Mouse (Mus musculus) thymus, postnatal 0 days (tissue): Measurements from ENCODE around the gene Grm7. TPM values are rescaled to one million over a fixed set of nuclear protein-coding genes. Genes with fewer than 3 reads are reported as not detected.

ENCODE experiments used
- DNase-seq: peaks from one replicate; pipeline ENCODE4 v3.0.0-alpha.2; 2015; ENCODE audit warnings: low spot score
- polyA plus RNA-seq: library from polyadenylated mRNA; unstranded; fragments of >200 nt; fragmentation: Nextera tagmentation; extraction: Ambion mirVana; gene quantifications from 2 replicates; pipeline ENCODE4 v1.2.1, GENCODE M21; 2015

The Grm7 gene
- 0.04 and 0.12 TPM in 2 replicates for polyA plus RNA-seq

DNA sequence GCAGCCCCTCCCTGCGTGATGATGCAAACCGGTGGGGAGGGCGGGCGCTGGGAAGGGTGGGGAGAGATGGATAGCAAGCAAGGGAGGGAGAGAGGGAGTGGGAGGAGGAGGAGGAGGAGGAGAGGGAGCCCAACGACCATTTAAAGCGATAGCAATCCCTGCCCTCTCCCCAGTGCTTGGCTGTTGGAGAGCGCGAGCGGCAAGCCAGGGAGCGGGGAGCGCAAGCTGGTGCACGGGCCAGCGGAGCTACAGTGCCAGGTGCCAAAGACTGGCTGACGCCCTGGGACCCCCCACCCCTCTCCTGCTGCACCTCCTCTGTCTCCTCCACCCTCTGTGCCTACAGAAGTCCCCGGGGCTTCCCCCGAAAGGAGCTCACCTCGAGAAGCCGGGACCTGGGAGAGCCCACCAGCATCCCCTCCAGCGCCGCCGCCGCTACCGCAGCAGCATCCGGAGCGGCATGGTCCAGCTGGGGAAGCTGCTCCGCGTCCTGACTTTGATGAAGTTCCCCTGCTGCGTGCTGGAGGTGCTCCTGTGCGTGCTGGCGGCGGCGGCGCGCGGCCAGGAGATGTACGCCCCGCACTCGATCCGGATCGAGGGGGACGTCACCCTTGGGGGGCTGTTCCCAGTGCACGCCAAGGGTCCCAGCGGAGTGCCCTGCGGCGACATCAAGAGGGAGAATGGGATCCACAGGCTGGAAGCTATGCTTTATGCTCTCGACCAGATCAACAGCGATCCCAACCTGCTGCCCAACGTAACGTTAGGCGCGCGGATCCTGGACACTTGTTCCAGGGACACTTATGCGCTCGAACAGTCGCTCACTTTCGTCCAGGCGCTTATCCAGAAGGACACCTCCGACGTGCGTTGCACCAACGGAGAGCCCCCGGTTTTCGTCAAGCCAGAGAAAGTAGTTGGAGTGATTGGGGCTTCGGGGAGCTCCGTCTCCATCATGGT lies at the start of gene Grm7:
Gene Grm7 (plus strand): TSS at position 171 of the 951 bp plus-strand sequence.
- DNase-seq, result no peak

DNA sequence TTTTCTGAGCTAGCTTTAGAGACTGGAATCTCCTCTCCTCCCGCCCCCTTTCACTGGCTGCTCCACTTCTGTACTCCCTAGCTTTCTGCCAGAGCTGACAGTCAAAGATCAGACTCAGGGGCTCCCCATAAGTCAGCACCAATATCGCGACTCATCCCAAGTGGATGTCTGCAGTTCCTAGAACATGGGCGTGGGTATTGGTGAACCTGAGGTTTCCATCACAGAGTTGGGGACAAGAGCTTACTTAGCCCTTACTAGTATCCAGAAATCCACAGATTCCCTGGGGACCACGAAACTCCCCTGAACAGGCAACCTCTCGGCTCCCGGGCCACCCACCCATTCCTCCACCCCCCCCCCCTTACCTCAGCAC lies 355 bp upstream of the Grm7 start:
- DNase-seq, result no peak

DNA sequence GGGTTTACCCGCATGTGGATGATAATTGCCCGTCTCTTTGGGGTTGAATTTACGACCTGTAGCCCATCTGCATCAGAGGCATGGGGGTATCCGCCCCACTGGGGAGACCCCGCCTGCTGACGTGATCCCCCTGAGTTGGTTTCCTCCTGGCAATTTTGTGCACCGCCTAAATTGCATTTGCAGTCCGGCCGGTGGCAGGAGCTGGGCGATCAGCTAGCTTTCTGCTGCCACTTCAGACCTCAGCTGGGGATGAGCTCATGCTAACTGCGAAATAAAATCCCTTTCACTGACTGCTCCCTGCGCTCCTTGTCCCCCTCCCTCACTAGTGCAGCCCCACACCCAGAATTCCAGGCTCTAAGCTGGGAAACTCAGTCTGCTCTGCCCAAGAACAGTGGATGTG lies 1.5 kb downstream of the Grm7 start:
- DNase-seq, result no peak

DNA sequence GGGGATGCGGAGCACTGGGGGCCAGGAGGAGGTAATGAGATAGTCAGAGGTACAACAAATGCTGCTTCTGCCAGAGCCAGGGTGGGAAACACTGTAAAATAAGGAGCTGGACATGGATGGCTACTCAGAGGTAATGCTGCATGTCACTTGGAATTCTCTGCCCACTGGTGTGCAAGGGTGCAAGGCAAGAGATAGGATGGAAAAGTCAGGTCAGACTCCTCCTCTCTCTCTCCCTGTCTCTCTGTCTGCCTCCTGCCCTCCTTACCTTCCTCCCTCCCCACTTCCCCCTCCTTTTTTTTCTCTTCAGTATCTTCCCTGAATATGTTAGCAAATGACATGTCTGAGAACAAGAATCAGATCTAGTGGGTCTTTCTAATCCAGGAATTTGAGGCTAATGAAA lies 3.8 kb downstream of the Grm7 start:
- no peak for DNase-seq

DNA sequence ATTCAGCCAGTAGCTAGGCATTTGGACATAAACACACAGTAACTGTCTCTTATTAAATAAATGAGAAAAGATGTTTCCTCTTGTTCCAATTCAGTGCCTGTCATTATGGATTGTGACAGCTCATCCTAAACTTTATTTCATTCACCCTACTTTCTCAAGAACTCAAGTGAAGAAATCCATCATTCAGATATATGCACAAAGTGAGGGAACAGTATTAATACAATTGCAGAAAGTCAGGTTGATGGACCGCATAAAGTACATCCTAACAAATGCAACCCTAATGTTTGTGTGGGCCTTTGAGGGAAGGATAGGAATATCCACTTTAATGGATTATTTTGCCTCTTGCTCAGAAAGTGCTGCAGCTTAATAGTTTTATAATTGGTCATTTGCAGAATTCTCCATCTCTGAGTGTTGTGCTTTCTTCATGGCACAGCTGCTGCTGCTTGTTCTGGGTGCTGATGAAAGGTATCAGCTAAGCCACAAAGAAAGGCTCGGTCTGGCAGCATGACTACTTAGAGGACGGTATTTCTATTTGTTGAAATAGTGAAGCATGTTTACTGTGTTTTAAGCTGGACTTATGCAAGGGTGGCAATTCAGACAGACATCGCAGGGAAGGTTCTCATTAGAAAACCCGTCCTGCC lies 8.1 kb downstream of the Grm7 start:
- DNase-seq, result no peak

DNA sequence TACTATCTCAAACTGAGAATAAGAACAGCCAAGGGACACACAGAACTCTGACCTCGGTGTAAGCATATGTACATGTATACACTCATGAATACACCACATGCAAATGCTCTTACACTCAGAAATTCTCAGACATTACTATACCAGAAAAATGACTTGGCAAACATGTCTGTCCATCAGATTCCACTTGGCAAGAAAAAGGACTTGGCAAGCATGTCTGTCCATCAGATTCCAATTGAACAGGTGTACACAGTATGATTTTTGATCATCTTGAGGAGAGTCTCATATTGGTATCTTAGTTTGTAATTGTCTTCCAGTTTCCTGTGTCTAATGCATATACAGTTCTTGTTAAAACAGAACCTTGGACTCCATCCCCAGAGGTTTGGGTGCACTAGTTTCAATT lies 19.1 kb downstream of the Grm7 start:
- DNase-seq, result no peak

DNA sequence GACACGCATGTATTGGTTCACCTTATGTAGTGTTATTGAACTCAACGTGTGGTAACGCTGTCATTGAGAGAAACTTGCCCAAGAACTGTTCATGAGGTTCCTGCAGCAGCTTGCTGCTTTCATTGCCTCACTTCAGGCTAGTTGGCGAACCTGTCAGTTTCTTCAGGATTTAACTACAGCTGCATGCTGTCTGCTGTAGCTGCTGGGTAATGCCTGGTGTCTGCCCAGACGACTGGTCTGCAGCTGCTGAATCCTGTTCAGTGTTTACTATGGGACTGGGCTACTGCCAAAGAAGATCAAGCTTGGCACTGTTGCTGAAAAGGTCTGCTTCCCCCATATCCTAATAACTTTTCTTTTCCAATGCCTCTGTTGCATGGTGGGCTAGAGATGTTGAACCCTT lies 23.1 kb downstream of the Grm7 start:
- DNase-seq, result no peak

DNA sequence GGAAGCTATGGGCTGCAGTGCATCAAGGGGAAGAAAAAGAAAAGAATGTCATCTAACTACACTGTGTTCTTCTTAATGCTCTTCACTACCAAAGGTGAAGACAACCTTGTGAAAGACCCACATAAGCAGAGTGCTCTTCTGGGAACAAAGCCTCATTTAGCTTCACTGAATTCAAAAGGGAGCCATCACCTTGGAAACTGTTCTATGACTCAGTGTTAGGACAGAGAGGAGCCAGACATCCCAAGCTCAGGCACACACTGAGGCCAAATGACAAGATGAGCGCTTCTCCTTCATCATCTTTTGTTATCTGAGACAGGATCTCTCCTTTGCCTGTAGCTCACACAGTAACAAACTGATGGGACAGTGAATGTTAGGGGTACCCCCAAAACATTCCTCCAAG lies 45.6 kb downstream of the Grm7 start:
- no peak for DNase-seq

DNA sequence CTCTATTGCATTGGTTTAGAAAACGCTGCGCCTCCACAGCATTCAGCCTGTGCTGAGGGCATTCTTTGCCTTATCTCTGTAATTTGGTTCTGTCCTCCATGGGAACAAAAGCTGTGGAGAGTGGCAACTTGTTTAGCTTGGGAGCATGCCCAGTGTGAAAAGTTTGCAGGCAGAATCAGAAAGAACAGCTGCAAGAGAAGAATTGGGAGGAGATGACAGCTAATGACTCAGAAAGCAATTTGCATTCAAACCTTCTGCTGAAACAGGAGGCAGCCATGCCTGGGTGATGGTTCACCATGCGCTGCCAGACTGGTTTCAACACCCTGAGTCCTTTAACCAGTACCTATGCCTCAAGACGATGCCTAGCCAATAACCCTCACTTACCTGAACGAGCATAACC lies 64.4 kb downstream of the Grm7 start:
- DNase-seq, result no peak

DNA sequence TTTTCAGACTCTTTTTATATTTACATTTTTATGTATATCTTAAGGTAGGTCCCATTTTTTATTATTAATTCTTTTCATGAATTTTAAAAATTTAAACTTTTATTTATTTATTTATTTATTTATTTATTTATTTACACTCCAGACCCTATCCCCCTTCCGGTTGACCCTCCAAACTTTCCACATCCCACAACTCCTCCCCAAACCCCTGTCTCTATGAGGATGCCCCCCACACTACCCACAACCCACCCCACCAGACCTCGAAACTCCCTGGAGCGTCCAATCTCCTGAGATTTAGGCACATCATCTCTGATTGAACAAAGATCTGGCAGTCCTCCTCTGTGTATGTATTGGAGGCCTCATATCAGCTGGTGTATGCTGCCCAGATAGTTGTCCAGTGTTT lies 69.6 kb downstream of the Grm7 start:
- DNase-seq, result no peak

DNA sequence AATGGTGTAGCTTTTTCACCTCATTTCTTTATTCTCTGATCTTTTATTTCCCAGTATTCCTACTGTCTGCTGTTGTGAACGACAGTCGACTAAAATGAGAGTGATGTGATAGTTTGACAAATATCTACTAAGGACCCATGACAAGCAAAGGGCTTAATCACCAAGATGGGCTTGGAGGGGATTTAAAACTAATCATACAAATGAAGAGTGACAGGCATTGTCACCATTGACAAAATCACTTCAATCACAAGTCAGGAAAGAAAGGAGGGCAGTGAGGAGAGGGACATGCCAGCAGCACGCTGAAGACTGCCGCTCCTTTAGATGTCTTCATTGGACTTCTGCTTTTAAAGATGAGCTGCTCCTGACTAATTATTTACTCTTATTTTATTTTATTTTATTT lies 78.0 kb downstream of the Grm7 start:
- DNase-seq, result no peak

DNA sequence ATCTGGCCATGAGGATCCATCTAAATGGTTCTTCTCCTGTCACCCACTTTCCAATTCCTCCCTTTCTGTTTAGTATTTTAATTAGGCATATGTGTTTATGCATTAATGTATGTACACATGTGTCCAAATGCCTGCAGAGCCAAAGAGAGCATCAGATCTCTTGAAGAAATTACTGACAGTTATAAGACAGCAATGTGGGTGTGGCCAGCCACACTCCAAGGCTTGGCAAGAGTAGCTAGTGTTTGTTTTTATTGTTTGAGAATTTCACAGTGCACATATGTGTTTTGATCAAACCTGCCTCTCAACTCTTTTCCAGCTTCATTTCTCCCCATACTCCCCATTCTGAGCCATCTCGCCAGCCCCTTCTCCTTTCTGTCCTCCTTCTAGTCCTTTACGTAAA lies 88.5 kb downstream of the Grm7 start:
- DNase-seq, result no peak

DNA sequence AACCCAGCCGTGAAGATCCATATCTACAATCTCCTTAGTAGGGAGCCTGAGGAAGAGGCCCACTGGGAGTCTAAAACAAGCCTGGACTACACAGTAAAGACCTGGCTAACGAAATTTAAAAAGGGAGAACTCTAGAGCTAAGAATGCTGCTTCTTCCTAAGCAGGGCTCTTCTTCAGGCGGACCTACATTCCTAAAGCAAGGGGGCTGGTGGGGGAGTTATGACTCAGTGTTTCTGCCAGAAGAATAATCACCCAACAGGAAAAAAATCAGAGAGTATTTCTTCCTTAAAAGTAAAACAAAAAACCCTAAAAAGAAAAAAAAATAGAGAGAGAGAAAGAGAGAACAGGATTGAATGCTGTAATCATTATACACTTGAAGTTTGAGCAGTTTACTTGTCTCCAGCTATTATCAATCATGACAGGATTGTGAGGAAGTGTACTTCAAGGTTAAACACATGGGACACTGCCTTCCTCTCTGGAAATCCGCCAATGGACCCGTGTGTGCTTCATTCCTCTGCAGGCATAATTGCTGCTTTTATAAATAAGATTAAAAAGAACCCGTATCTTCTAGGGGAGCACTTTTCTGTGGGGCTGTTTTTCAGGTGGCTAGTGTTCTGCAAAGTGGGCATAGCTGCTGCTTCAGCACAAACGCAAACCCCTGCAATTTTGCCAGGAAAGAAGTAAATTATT lies 98.7 kb downstream of the Grm7 start:
- no peak for DNase-seq

DNA sequence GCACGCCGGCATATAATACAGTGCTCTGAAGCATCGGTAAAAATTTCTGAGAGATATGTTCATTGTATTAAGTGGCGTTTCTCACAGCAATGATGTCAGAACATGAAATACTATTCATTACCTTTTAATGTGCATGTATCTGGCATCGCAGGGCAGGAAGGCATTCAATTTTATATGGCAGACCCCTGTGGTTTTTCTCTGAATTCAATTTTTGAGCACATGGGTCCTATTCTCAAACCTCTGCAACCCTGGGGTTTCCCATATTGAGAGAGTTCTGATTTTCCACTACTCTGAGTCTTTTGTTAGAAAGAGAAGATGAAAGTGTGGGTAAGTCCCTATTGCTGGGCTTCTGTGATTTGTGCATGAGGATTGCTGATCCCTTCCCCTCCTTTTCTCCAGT lies 110.5 kb downstream of the Grm7 start:
- DNase-seq, result no peak

DNA sequence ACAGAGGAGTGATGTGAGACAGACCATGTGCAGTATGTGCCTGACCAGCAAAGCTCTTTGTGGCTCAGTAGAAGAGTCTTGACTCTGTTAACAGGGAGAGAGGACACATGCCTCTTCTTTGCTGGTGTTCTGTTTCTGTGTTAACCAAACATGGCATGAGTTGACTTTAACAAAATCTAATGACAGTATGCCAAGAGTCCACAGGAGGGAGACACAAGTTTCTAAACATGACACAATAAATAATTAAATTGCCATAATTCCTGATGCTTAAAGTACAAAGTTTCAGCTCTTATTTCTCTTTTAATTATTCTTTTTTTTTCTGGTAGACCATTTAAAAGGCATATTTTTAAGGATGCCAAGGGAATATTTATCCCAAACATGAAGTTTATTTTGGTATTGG lies 124.2 kb downstream of the Grm7 start:
- no peak for DNase-seq

DNA sequence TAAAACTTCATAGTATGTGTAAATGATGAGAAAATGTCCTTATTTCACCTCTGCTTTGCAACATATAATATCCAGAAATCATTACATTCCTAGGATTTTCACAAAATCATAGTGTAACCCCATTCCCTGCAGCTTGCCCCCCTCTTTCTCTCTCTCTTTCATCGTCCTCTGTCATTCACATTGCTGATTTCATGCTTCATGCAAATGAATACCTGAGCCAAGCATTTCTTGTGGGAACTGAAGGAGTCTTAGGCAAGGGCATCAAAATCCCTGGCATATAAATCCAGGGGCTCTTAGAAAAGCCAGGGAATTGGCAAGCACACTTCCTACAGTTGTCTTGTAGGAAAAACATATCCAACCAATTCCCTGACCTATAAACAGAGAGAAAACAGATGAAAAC lies 127.3 kb downstream of the Grm7 start:
- DNase-seq, result no peak

DNA sequence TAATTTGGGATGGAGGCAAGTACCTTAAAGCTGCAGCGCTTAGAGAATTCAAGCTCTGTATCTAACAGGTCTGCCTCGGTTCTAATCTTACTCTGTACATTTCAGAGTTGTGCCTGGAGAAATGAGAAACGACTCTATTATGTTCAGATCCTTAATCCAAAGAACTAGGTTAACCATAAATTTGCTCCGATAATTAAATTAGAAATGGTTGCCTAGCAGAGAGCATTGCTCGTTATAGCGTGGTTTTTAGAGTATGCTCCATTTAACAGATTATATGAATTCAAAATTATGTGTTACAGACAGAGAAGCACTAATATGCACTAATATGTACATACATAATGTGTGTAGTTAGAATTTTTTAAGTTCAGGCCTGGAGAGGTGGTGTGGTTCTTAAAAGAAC lies 130.7 kb downstream of the Grm7 start:
- DNase-seq, result no peak

DNA sequence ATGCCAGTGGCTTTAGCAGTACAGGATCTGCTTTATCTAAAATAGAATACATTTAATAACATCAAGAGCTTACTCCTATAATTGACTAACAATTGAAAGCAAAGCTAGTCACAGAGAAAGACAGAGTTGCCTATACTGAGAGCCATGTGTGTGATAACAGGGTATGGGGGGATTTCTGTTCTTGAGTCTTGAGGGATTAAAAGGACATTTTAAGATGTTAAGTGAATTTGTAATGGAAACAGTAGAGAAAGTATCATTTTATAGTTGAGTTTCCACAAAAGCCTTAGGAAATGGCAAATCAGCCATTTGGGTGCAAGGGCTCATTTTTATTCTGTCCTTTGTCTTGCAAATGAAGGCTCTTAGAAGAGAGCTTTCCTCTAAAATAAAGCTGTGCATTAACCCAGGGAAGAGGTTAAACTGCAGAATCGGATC lies 140.1 kb downstream of the Grm7 start:
- no peak for DNase-seq

DNA sequence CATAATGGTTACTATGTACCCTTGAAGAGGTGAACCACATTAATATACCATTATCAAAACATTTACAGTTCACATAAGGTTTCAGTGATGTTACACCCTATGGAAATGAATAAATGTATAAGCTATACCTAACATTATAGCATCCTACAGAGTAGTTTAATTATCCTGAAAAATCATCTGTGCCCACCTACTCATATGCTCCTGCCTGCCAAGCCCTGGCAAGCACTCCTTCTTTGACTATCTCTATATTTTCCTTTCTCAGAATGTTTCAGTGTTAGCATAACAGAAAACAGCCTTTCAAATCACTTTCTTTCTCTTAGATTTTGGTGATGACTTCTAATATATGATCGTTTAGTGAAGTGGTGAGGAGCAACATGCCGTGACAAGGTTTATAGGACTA lies 147.3 kb downstream of the Grm7 start:
- no peak for DNase-seq

DNA sequence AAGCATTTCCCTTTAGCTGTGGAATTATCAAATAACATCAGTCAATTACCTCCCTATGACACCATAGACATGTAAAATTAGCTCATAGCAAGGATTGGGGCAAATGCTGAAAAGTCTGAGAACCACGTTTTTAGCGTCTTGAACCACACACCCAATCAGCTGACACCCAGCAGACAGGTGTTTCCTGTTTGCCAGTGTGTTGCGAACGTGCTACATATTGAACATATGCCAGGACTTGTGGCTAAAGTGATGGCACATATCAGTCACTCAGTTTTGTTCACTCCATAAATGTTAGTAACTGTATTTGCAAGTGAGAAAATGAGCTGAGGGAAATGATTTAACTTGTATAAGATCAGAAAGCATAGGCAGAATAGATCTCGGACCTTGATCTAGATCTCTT lies 162.1 kb downstream of the Grm7 start:
- no peak for DNase-seq

DNA sequence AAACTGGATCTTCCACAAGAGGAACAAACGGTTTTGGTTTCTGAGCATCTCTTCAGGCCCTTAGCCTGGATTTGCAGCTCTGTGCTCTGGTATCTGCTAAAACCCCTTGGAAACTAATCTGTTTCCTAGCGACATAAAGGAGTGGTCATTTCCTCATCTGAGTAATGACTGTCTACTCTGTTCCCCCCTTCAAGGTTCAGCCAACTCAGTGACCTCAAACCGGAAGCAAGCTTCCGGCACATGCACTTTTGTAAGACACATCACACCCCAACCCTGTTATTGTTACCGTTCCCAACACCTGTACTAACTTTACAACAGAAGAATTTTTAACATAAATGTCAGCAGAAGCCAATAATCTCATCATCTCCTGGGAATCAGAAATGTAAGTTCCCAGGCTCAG lies 166.8 kb downstream of the Grm7 start:
- no peak for DNase-seq

DNA sequence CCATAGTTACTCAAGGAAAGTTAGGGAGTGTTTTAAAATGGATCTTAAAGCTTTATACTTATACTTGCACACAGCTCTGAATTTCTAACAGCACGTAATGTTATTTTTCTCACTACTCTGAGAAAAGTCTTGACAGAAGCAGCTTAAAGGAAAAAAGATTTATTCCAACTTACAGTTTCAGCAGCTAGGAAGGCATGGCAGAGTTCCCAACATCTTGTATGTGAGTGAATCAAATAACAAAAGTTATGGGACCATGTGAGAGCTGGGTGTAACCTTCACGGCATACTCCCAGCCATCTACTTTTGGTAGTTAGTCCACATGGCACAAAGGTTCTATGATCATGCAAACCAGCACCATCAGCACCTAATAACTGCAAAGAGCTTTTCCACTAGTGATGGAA lies 172.9 kb downstream of the Grm7 start:
- DNase-seq, result no peak
